Mouse (Mus musculus) olfactory bulb, adult 2 months (tissue): ENCODE results near the gene Sult2a7. TPM values are rescaled to one million over a fixed set of nuclear protein-coding genes. Genes with fewer than 3 reads are reported as not detected.

Experiments
- H3K27ac ChIP-seq: fragments of 200-500 bp; 2 replicates; pipeline ENCODE4 v1.5.1; 2012; ENCODE audit warnings: low read depth, low read length; ENCODE audit not compliant: insufficient read depth
- H3K4me1 ChIP-seq: fragments of 200-500 bp; 2 replicates; pipeline ENCODE4 v1.6.1; 2012; ENCODE audit warnings: low read length; ENCODE audit not compliant: control insufficient read depth, insufficient read depth
- H3K4me3 ChIP-seq: fragments of 200-500 bp; 2 replicates; pipeline ENCODE4 v1.5.1; 2012; ENCODE audit warnings: mild to moderate bottlenecking, low read depth, low read length, moderate library complexity; ENCODE audit not compliant: insufficient read depth
- CTCF ChIP-seq: fragments of 200-500 bp; IDR thresholded peaks from 2 replicates; pipeline ENCODE4 v1.5.1; 2012; ENCODE audit warnings: low read depth, mild to moderate bottlenecking, low read length, moderate library complexity; ENCODE audit not compliant: insufficient read depth
- POLR2A ChIP-seq: fragments of 200-500 bp; IDR thresholded peaks from 2 replicates; pipeline ENCODE4 v1.6.1; 2012; ENCODE audit warnings: mild to moderate bottlenecking, low read depth, low read length, moderate library complexity; ENCODE audit not compliant: insufficient read depth
- WGBS: fragments of 180-500 bp; shearing (Covaris S2); methylation state at CpG from one replicate; pipeline ENCODE4 v1.1.7; 2018; 5-methylcytosine and 5-hydroxymethylcytosine counted together
- polyA plus RNA-seq: library from polyadenylated mRNA; stranded (reverse); fragments of >200 nt; gene quantifications from 2 replicates; pipeline ENCODE4 v1.2.4, GENCODE M21; 2012; ENCODE audit warnings: low replicate concordance; ENCODE audit not compliant: missing spikeins, insufficient read depth, insufficient read length

Sult2a7 gene
- polyA plus RNA-seq, result not detected in 2 replicates

- H3K4me3 ChIP-seq, result no peak within 1 kb of the TSS
- no peak within 1 kb of the TSS for H3K27ac ChIP-seq
- TF ChIP-seq POLR2A (no peak), CTCF (no peak)
- WGBS, result 91% methylated on average over 4 of the region's 4 CpGs
- H3K4me1 ChIP-seq, result no peaks in the 10 kb centered on the region
Measured at GRCm38 (mm10) chr7:14494130-14494529, at the start of gene Sult2a7. Gene Sult2a7 (minus strand): TSS chr7:14494230.

GRCm38 (mm10) chr7:14525280-14525679, 31.2 kb upstream of the Sult2a7 start:
- H3K27ac ChIP-seq, result no peak overlapping the region
- no peaks in the 10 kb centered on the region for H3K4me1 ChIP-seq
- no peak overlapping the region for H3K4me3 ChIP-seq
- TF ChIP-seq CTCF, result no peak
- TF ChIP-seq POLR2A, result no peak
- 65% methylated on average over 1 of the region's 1 CpGs for WGBS

GRCm38 (mm10) chr7:14522636-14523035, 28.6 kb upstream of the Sult2a7 start:
- H3K27ac ChIP-seq, result no peak overlapping the region
- WGBS, result 83% methylated on average over 1 of the region's 1 CpGs
- no peaks in the 10 kb centered on the region for H3K4me1 ChIP-seq
- no peak overlapping the region for H3K4me3 ChIP-seq
- TF ChIP-seq POLR2A (no peak), CTCF (no peak)

GRCm38 (mm10) chr7:14518301-14518700, 24.3 kb upstream of the Sult2a7 start:
- TF ChIP-seq POLR2A (no peak), CTCF (no peak)
- 69% methylated on average over 3 of the region's 3 CpGs for WGBS

GRCm38 (mm10) chr7:14492886-14493285, 1.1 kb downstream of the Sult2a7 start:
- no peaks in the 10 kb centered on the region for H3K4me1 ChIP-seq
- 71% methylated on average over 3 of the region's 3 CpGs for WGBS
- H3K4me3 ChIP-seq, result no peak overlapping the region
- H3K27ac ChIP-seq, result no peak overlapping the region
- TF ChIP-seq POLR2A (no peak), CTCF (no peak)

More at GRCm38 (mm10) chr7:14518301-14518700, 24.3 kb upstream of the Sult2a7 start:
- H3K4me1 ChIP-seq, result no peaks in the 10 kb centered on the region
- H3K27ac ChIP-seq, result no peak overlapping the region
- no peak overlapping the region for H3K4me3 ChIP-seq

- Histone ChIP-seq H3K4me3 (no peak within 1 kb of the TSS), H3K4me1 (no peaks in the 10 kb centered on the region), H3K27ac (no peak within 1 kb of the TSS)
- TF ChIP-seq CTCF (no peak), POLR2A (no peak)
- 58% methylated on average over 3 of the region's 3 CpGs for WGBS
Measured at GRCm38 (mm10) chr7:14446534-14446933, 47.5 kb downstream of the Sult2a7 start, which contains the start of gene Sult2a8. Gene Sult2a8 (minus strand): TSS chr7:14446769.

- H3K4me3 ChIP-seq, result no peak overlapping the region
- no peaks in the 10 kb centered on the region for H3K4me1 ChIP-seq
- TF ChIP-seq POLR2A (no peak), CTCF (no peak)
- H3K27ac ChIP-seq, result no peak overlapping the region
Measured at GRCm38 (mm10) chr7:14439581-14439980, 54.4 kb downstream of the Sult2a7 start.

- 74% methylated on average over 1 of the region's 1 CpGs for WGBS
- TF ChIP-seq CTCF, result no peak
Measured at GRCm38 (mm10) chr7:14438484-14438883, 55.5 kb downstream of the Sult2a7 start.

GRCm38 (mm10) chr7:14438029-14438428, 56.0 kb downstream of the Sult2a7 start:
- Histone ChIP-seq H3K4me1 (no peaks in the 10 kb centered on the region), H3K4me3 (no peak overlapping the region), H3K27ac (no peak overlapping the region)
- 85% methylated on average over 2 of the region's 2 CpGs for WGBS
- no peak for TF ChIP-seq CTCF
- TF ChIP-seq POLR2A, result no peak

More at GRCm38 (mm10) chr7:14438484-14438883, 55.5 kb downstream of the Sult2a7 start:
- Histone ChIP-seq H3K4me3 (no peak overlapping the region), H3K27ac (no peak overlapping the region), H3K4me1 (no peaks in the 10 kb centered on the region)

Other genes starting within 250 kb of the Sult2a7 start
- not detected in 2 replicates for gene Sult2a6, start 239.4 kb downstream of the Sult2a7 start, polyA plus RNA-seq
- not detected in 2 replicates for gene Obox8, start 160.7 kb downstream of the Sult2a7 start, polyA plus RNA-seq
- gene Sult2a8, start 47.5 kb downstream of the Sult2a7 start, polyA plus RNA-seq, result not detected in 2 replicates
- not detected in 2 replicates for gene Vmn1r90, start 69.3 kb upstream of the Sult2a7 start, polyA plus RNA-seq
- not detected in 2 replicates for gene Obox7, start 165.3 kb upstream of the Sult2a7 start, polyA plus RNA-seq